In genomic region chr1:189253207-189253606, GRCm38 (mm10) we compare ENCODE assay signal across 9 mouse cellular contexts.
DNase-seq lines count a peak whose midpoint lies in the region; ATAC-seq and TF ChIP-seq lines count a peak whose summit lies in the region.
"Had no signal": no experiment of that assay in that cellular context is flagged by ENCODE, and none has a peak within 500 bp of the region (broad histone marks: within the 10 kb centered on the region; RNA-seq: fewer than 3 reads in every experiment).

No protein-coding gene starts in this region.

- no peaks in the 10 kb centered on the region for H3K27me3 ChIP-seq in kidney, embryonic 16.5 days (ENCODE audit: insufficient read depth, low read length)
- no peaks in the 10 kb centered on the region for H3K27me3 ChIP-seq in thymus, adult 2 months (ENCODE audit: control insufficient read depth, insufficient read depth, low read length)
- H3K27me3 ChIP-seq in limb, embryonic 10.5 days (ENCODE audit: low read depth, poor library complexity, severe bottlenecking): no peaks in the 10 kb centered on the region
- H3K27me3 ChIP-seq: embryonic facial prominence, embryonic 13.5 days had no signal

- H3K9me3 ChIP-seq in kidney, embryonic 16.5 days (ENCODE audit: low read length): no peaks in the 10 kb centered on the region
- no peaks in the 10 kb centered on the region for H3K9me3 ChIP-seq in limb, embryonic 10.5 days (replicated peaks)
- H3K9me3 ChIP-seq: embryonic facial prominence, embryonic 13.5 days had no signal

- H3K9ac ChIP-seq in kidney, embryonic 16.5 days (replicated peaks; ENCODE audit: low read length): no peak overlapping the region
- H3K9ac ChIP-seq: embryonic facial prominence, embryonic 13.5 days had no signal

- H3K36me3 ChIP-seq in kidney, embryonic 16.5 days (ENCODE audit: insufficient read depth, low read length): no peaks in the 10 kb centered on the region
- no peaks in the 10 kb centered on the region for H3K36me3 ChIP-seq in thymus, adult 2 months (ENCODE audit: control insufficient read depth, insufficient read depth, low read length)
- no peaks in the 10 kb centered on the region for H3K36me3 ChIP-seq in limb, embryonic 10.5 days
- H3K36me3 ChIP-seq: embryonic facial prominence, embryonic 13.5 days had no signal

- no peaks in the 10 kb centered on the region for H3K4me1 ChIP-seq in kidney, embryonic 16.5 days (ENCODE audit: insufficient read depth, low read length)
- H3K4me1 ChIP-seq in thymus, adult 2 months (replicated peaks; ENCODE audit: control insufficient read depth, insufficient read depth, low read length): no peaks in the 10 kb centered on the region
- H3K4me1 ChIP-seq in limb, embryonic 10.5 days: no peaks in the 10 kb centered on the region
- H3K4me1 ChIP-seq: embryonic facial prominence, embryonic 13.5 days had no signal

- WGBS in kidney, embryonic 16.5 days: 68% methylated on average over 3 of the region's 3 CpGs
- WGBS in thymus, adult 2 months: 69% methylated on average over 3 of the region's 3 CpGs
- 59% methylated on average over 3 of the region's 3 CpGs for WGBS in limb, embryonic 10.5 days

- no peak for TF ChIP-seq CTCF in thymus, adult 2 months (IDR thresholded peaks at IDR 0.05; ENCODE audit: borderline replicate concordance, control insufficient read depth, extremely low read depth, insufficient read depth, low read length, poor library complexity)

- H3K4me2 ChIP-seq in kidney, embryonic 16.5 days (replicated peaks; ENCODE audit: low read depth, low read length): no peak overlapping the region
- H3K4me2 ChIP-seq: embryonic facial prominence, embryonic 13.5 days had no signal

- no peak for ATAC-seq in kidney, embryonic 16.5 days (ENCODE audit: low FRiP score, low TSS enrichment)
- no peak for ATAC-seq in megakaryocyte-erythroid progenitor cell, adult 5-6 weeks (replicated peaks; ENCODE audit: low FRiP score, low TSS enrichment, poor library complexity, severe bottlenecking)

- no peak overlapping the region for H3K4me3 ChIP-seq in kidney, embryonic 16.5 days (ENCODE audit: low read length)
- H3K4me3 ChIP-seq in thymus, adult 2 months (ENCODE audit: control insufficient read depth, insufficient read depth, low read length): no peak overlapping the region
- no peak overlapping the region for H3K4me3 ChIP-seq in limb, embryonic 10.5 days
- H3K4me3 ChIP-seq: embryonic facial prominence, embryonic 13.5 days had no signal

- no peak overlapping the region for H3K27ac ChIP-seq in kidney, embryonic 16.5 days (ENCODE audit: low read length)
- no peak overlapping the region for H3K27ac ChIP-seq in thymus, adult 2 months (ENCODE audit: control insufficient read depth, insufficient read depth, low read length)
- no peak overlapping the region for H3K27ac ChIP-seq in limb, embryonic 10.5 days
- H3K27ac ChIP-seq: embryonic facial prominence, embryonic 13.5 days had no signal

- peak; percentile 20 for DNase-seq in kidney, postnatal 10 days
- peak; percentile 9 for DNase-seq in thymus, adult 2 months
- no peak for DNase-seq in thymus, adult 18-20 months
- DNase-seq in limb, embryonic 10.5 days (ENCODE audit: low spot score): peak; percentile 41
- DNase-seq in urinary bladder, adult 2 months (ENCODE audit: low spot score): no peak
- DNase-seq: kidney, adult 18-20 months had no signal

- TF ChIP-seq POLR2A in thymus, adult 2 months (IDR thresholded peaks at IDR 0.05; ENCODE audit: control insufficient read depth, extremely low read depth, insufficient read depth, low read length, poor library complexity): no peak

Comparison
In these comparisons a context has a peak if more than half of its experiments do, and no peak if none do; other contexts are left out.
1. DNase-seq: peak in kidney, postnatal 10 days (single experiment), thymus, adult 2 months (single experiment) and limb, embryonic 10.5 days (single experiment); none in thymus, adult 18-20 months (0 of 2) and urinary bladder, adult 2 months (single experiment).